Mouse (Mus musculus) ovary, postnatal 10 days (tissue): ENCODE results near the gene Nrg4.

Experiments used
- DNase-seq: peaks from one replicate; pipeline ENCODE4 v3.0.0; 2022; ENCODE audit warnings: low spot score

Gene Nrg4

GRCm38 (mm10) chr9:55326515-55327233 lies at the start of gene Nrg4, which contains the start of gene Tmem266:
Gene Nrg4 (minus strand): TSS chr9:55326844.
Gene Tmem266 (plus strand): TSS chr9:55326913.
- peak; percentile 45 for DNase-seq

GRCm38 (mm10) chr9:55371908-55372307 lies 45.3 kb upstream of the Nrg4 start:
- no peak for DNase-seq

GRCm38 (mm10) chr9:55368011-55368410 lies 41.4 kb upstream of the Nrg4 start:
- DNase-seq, result no peak

- DNase-seq, result no peak
Measured at GRCm38 (mm10) chr9:55363707-55364106, 37.1 kb upstream of the Nrg4 start.

DNA sequence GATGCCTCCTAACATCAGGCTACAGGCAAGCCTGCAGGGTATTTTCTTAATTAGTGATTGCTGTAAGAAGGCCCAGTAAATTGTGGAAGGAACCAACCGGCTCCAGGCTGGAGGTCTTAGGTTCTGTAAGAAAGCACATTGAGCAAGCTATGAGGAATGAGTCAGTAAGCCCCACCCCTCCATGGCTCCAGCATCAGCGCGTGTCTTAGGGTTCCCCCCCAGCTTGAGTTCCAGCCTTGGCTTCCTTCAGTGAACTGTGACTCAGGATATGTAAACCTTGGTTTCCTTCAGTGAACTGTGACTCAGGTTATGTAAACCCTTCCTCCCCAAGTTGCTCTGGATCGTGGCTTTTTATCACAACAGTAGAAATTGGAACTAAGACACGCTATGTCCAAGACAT lies 35.3 kb upstream of the Nrg4 start:
- DNase-seq, result no peak

GRCm38 (mm10) chr9:55360861-55361260 lies 34.2 kb upstream of the Nrg4 start:
- DNase-seq, result no peak

- no peak for DNase-seq
Measured at GRCm38 (mm10) chr9:55360372-55360771, 33.7 kb upstream of the Nrg4 start.

GRCm38 (mm10) chr9:55357164-55357563 lies 30.5 kb upstream of the Nrg4 start:
- no peak for DNase-seq

DNA sequence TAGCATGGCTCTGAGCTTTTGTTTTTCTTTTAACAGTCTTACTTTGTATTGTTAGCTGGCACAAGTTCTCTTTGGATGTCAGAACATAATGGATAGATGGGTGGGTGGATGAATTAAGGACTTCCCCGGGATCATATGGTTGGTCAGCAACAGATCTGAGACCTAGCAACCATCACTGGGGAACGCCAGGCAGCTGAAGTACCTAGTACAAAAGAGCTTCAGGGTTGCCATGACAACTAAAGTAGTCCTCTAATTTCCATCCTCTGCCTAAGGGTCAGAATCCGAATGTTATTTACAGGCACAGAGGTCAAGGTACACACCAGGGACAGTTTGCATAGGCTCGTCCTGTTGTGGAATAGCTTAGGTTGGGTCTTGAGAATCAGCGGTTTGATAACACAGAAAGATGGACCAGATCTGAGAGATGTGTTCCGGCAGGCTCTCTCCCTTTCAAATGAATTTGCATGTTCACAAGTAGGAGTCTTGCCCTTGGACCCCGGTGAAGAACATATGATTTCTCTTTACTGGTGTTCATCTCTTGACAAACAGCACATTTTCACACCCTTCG lies 28.7 kb upstream of the Nrg4 start:
- DNase-seq, result no peak

GRCm38 (mm10) chr9:55354686-55355085 lies 28.0 kb upstream of the Nrg4 start:
- no peak for DNase-seq

DNA sequence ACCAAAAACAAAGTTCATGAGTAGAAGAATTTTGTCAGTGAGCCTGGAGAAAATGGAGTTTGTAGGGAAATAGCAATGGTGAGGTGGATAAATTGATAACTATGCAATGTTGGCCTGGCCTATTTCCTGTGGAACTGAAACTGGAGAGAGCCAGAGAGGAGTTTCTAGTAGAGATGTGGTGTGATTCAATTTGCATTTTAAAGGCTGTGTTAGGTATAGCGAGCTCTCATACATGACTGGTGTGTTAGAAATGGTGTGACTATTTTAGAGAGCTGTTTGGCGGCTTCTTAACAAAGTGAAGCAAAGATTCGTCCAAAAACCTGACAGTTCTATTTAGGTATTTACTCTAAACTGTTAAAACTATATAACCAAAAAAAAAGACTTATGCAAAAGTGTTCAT lies 22.0 kb upstream of the Nrg4 start:
- no peak for DNase-seq

GRCm38 (mm10) chr9:55345332-55345731 lies 18.7 kb upstream of the Nrg4 start:
- DNase-seq, result no peak

DNA sequence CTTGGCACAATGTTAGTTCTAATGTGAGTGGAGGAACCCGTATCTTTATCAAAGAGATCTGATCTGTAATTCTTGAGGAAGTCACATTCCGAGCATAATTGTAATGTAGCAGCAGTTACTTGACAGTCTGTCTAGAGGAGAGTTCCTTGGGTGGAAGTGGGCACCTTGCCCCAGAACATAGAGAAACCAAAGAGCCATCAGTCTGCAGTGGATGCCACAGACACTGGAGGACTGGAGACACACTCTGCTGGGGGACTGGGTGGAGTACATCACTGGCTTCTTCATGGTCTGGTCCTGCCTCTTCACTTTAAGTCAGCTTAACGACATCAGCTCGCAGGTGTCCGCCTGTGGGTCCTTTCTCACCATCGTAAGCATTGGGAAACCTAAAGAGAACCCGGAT lies 17.5 kb upstream of the Nrg4 start:
- no peak for DNase-seq

- DNase-seq, result peak; percentile 2
Measured at GRCm38 (mm10) chr9:55332949-55333348, 6.3 kb upstream of the Nrg4 start.

DNA sequence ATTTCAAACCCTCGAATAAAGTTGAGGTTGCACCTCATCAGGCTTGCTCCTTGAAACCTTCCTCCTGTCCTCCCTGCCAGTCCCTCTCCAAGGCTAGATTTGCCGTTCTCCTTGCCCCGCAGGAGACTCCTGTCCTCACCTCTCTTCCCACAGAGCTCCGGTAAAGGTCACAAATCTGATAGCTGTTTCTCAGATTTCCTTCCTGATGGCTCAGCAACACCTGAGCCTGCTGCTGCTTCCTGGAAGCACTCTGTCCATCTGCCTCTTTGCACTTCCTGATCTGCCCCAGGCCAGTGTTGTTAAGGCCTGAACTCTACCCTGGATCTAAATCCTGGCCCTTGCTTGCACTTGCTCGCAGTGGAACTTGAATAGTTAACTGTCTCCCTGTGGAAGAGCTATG lies 5.8 kb upstream of the Nrg4 start:
- DNase-seq, result no peak

DNA sequence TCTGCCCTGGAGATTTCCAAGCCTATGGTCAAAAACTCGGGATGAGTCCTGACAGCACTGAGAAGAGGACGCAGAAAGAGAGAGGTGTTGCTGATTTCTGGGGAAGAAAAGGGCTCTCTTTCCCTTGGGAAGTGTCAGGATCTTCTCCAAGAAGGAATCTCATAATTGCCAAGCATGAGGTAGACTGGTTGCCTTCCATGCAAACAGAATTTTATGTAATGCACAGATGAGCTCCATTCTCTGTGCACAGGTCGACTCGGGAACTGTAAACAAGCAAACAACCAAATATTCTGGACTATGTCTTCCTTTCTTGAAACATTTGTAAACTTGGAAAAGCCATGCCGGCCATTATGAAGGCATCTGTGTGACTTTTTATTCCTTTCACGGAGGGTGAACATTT lies 2.8 kb upstream of the Nrg4 start:
- DNase-seq, result no peak

DNA sequence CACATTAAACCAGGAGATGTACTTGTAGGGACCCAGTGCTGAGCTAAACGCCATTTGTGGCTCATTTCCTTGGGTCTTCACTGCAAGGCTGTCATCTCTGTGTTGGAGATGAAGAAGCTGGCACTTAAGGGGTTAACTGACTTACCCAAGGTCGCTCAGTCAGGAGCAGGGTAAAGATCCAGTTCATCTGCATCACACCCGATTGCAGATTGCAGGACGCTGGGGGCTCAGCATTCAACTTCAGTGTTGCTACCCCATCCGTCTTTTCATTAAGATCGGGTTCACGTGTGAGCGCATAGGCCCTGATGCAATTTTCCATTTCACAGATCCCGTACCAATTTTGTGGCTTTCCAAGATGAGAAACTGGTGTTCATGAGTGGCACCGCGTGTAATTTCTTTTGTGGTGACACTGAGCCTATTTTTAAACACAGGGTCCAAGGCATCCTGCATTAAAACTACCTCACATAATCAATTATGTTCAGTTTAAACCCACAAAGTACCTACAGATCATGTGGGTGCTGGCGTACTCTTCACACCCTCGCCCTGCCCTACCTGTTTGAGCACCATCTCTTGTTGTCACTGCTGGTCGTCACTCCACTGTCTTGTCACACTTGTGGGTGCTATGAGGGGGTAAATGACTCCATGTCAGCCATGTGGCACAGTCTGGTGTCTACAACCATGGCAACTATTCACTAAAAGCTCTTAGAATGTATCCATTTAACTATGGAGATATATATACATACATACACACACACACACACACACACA lies 1.7 kb upstream of the Nrg4 start:
- DNase-seq, result no peak

DNA sequence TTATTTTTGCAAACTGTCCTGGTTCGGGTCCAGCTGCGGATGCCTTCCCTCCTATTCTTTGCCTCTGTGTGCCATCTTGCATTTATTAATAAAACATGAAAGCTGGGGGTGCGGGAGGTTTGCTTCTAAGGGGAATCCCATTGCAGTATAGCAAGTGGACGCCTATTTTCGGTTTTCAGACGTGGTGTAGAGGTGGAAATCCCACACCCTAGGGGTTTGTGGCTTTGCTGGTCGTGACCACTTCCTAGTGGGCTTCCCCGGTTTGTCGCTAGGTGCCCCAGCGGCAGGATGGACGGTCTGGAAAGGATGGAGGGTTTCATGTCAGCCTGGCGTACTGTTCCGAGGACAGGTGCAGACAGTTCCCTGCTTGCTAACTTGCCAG lies 581 bp upstream of the Nrg4 start:
- peak; percentile 1 for DNase-seq

DNA sequence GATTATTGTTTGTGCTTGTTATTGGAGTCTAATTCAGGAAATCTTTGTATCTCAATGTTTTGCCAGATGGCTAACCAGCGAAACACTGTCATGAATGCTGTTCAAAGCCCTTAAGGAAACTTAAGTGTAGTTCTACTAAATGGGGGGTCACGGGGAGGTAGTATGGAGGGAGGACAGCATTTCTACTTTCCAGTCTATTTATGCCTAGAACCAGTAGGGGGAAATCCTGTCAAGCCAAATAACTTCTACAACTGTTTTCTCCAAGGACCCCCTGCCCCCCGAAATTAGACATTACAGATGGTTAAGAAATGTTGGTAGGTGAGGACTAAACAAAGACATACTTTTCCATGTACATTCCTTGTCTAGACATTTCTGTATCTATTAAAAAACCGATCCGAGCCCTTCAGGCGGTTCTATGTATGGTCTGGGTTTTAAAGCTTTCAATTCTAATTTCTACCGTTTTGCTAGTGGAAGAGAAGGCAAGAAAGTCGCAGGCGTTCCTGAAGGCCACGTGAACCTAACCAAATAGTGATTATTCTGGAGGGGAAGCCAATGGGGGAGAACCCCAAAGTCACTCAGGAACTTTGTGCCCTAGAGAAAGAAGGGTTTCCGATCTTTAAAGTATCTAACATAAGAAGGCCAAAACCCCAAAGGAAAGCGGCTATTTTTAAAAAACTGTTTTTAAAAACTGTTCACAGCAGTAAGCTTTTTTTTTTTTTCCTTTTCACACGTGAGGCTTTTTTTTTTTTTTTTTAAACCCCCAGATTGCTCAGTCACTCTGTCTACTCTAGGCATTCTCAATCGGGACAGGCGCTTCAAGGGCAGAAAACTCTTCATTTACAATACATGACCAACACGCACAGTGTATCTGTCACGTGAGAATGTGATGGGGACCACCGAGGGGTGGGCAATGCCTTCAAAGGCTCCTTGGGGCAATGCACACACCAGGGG lies 805 bp downstream of the Nrg4 start:
- DNase-seq, result no peak

DNA sequence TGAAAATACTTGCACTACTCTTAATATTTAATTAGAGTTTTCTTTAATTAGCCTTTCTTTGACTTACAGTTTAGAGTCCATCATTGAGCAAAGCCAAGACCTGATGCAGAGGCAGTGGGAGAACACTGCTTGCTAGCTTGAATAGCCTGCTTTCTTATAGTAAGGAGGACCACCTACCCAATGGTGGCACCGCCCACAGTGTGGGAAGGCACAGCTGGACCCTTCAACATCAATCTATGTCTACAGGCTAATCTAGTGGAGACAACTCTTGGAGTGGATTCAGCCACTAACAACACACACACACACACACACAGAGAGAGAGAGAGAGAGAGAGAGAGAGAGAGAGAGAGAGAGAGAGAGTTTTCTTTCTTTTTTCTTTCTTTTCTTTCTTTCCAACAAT lies 1.6 kb downstream of the Nrg4 start:
- no peak for DNase-seq

DNA sequence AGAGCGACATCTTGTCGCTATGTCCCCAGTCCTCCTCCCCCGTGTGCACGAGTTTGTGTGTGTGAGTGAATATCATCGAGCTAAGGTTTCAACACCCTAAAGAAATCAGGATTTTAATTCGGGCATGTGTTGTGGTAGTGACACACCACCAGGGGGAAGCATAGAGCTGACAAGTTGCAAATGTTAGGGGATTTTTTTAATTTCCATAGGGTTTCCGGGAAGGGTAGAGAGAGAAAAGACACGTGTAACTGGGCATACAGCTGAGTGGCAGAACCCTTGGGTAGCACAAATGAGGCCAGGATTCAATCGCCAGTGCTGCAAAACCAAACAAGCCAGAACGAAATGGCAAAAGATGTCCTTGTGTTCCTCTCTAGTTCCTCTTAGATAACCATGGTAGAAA lies 2.1 kb downstream of the Nrg4 start:
- no peak for DNase-seq

DNA sequence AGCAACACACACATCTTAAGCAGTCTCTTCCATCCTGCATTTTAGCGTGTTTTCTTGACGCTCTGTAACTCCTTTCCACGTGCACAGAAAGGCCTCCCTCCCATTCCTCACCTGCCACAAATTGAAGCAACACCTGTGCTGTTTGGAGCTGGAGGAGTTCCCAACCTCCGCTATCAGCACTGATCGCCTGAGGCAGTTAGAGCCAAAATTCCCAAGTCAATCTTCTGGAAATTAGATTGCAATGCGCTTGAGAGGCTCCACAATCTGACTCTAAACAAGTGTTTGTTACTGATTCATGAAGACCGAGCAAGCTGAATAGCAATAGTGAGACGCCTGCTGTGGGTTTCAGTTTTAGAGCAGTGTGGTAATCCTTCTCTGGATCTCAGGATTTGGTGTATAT lies 2.6 kb downstream of the Nrg4 start:
- DNase-seq, result no peak
